Mouse (Mus musculus) right cerebral cortex, postnatal 14 days (tissue): ENCODE measurements at regions not wholly inside any gene's neighbourhood (a gene's known extent, or its start where the extent isn't known, plus 50 kb on each side); places are given as distances from the start of the nearest gene placed in this dataset.

Experiments
- DNase-seq: peaks from one replicate; pipeline ENCODE4 v3.0.0; 2022

GRCm38 (mm10) chr16:95929700-95930435, 60.9 kb downstream of the Psmg1 start:
- no peak for DNase-seq

GRCm38 (mm10) chr16:95928290-95929260, 62.2 kb downstream of the Psmg1 start:
- DNase-seq, result no peak

GRCm38 (mm10) chr16:95926558-95926957, 64.2 kb downstream of the Psmg1 start:
- no peak for DNase-seq

- no peak for DNase-seq
Observed at GRCm38 (mm10) chr16:95924716-95925115, 66.0 kb downstream of the Psmg1 start.

- DNase-seq, result no peak
Observed at GRCm38 (mm10) chr16:95923991-95924390, 66.8 kb downstream of the Psmg1 start.

GRCm38 (mm10) chr16:95922369-95922934, 68.3 kb downstream of the Psmg1 start:
- DNase-seq, result no peak

- DNase-seq, result no peak
Observed at GRCm38 (mm10) chr16:95921169-95921568, 69.6 kb downstream of the Psmg1 start.

GRCm38 (mm10) chr16:95918651-95919425, 71.9 kb downstream of the Psmg1 start:
- no peak for DNase-seq

- no peak for DNase-seq
Observed at GRCm38 (mm10) chr16:95917635-95918407, 72.9 kb downstream of the Psmg1 start.

GRCm38 (mm10) chr16:95913879-95914278, 76.9 kb downstream of the Psmg1 start:
- DNase-seq, result no peak

- DNase-seq, result no peak
Observed at GRCm38 (mm10) chr16:95904531-95905165, 86.1 kb downstream of the Psmg1 start.

GRCm38 (mm10) chr16:95903383-95903913, 87.3 kb downstream of the Psmg1 start:
- DNase-seq, result no peak

GRCm38 (mm10) chr16:95902177-95902576, 88.6 kb downstream of the Psmg1 start:
- no peak for DNase-seq

- no peak for DNase-seq
Observed at GRCm38 (mm10) chr16:95901388-95901787, 89.4 kb downstream of the Psmg1 start.

- no peak for DNase-seq
Observed at GRCm38 (mm10) chr16:95900181-95900580, 90.6 kb downstream of the Psmg1 start.

- DNase-seq, result no peak
Observed at GRCm38 (mm10) chr16:95899672-95900071, 91.1 kb downstream of the Psmg1 start.

- DNase-seq, result no peak
Observed at GRCm38 (mm10) chr16:95897843-95898242, 92.9 kb downstream of the Psmg1 start.

- no peak for DNase-seq
Observed at GRCm38 (mm10) chr16:95896126-95896525, 94.6 kb downstream of the Psmg1 start.

GRCm38 (mm10) chr16:95893534-95894290, 97.0 kb downstream of the Psmg1 start:
- DNase-seq, result no peak

- DNase-seq, result no peak
Observed at GRCm38 (mm10) chr16:95892356-95892755, 98.4 kb downstream of the Psmg1 start.
